Mouse (Mus musculus) liver, adult 2 months (tissue): ENCODE measurements around the gene Gm49392. TPM values are rescaled to one million over a fixed set of nuclear protein-coding genes. Genes with fewer than 3 reads are reported as not detected.

ENCODE experiments used
- DNase-seq: peaks from one replicate; pipeline ENCODE4 v3.0.0-alpha.2; 2011; ENCODE audit warnings: low read depth, low spot score; ENCODE audit errors: extremely low read depth
- H3K27ac ChIP-seq: fragments of 200-500 bp; replicated peaks from 2 replicates; pipeline ENCODE4 v1.5.1; 2012; ENCODE audit warnings: low read depth, mild to moderate bottlenecking, control low read depth, inconsistent platforms, low read length; ENCODE audit not compliant: insufficient read depth
- H3K27me3 ChIP-seq: fragments of 200-500 bp; 2 replicates; pipeline ENCODE4 v1.6.1; 2012; ENCODE audit warnings: mild to moderate bottlenecking, moderate library complexity, low read length, inconsistent platforms; ENCODE audit not compliant: control insufficient read depth, insufficient read depth
- H3K36me3 ChIP-seq: fragments of 200-500 bp; 2 replicates; pipeline ENCODE4 v1.6.1; 2012; ENCODE audit warnings: low read length, inconsistent platforms; ENCODE audit not compliant: control insufficient read depth, insufficient read depth
- H3K4me1 ChIP-seq: fragments of 200-500 bp; 2 replicates; pipeline ENCODE4 v1.6.1; 2011; ENCODE audit warnings: low read length; ENCODE audit not compliant: control insufficient read depth, insufficient read depth
- H3K4me3 ChIP-seq: fragments of 200-500 bp; 2 replicates; pipeline ENCODE4 v1.5.1; 2011; ENCODE audit warnings: low read depth, mild to moderate bottlenecking, control low read depth, low read length, moderate library complexity; ENCODE audit not compliant: insufficient read depth
- H3K79me2 ChIP-seq: fragments of 200-500 bp; 2 replicates; pipeline ENCODE4 v1.6.1; 2012; ENCODE audit warnings: inconsistent platforms, mild to moderate bottlenecking, low read length, moderate library complexity; ENCODE audit not compliant: control insufficient read depth, insufficient read depth
- H3K9ac ChIP-seq: fragments of 200-500 bp; 2 replicates; pipeline ENCODE4 v1.6.1; 2012; ENCODE audit warnings: low read depth, mild to moderate bottlenecking, control low read depth, inconsistent platforms, low read length
- CTCF ChIP-seq: fragments of 200-500 bp; IDR thresholded peaks from 2 replicates; pipeline ENCODE4 v1.5.1; 2011; ENCODE audit warnings: low read depth, low read length, control low read depth
- POLR2A ChIP-seq: fragments of 200-500 bp; IDR thresholded peaks from 2 replicates; pipeline ENCODE4 v1.6.1; 2011; ENCODE audit warnings: low read length, control low read depth; ENCODE audit not compliant: insufficient read depth; ENCODE audit errors: extremely low read depth
- WGBS: fragments of 180-500 bp; shearing (Covaris S2); methylation state at CpG from one replicate; pipeline ENCODE4 v1.1.7; 2018; 5-methylcytosine and 5-hydroxymethylcytosine counted together
- polyA plus RNA-seq: library from polyadenylated mRNA; depleted of rRNA; stranded (reverse); fragments of >200 nt; gene quantifications from 2 replicates; pipeline ENCODE4 v1.2.3, GENCODE M21; 2012
- total RNA-seq: library from RNA; depleted of rRNA; stranded (reverse); fragments of >200 nt; gene quantifications from 2 replicates; pipeline ENCODE4 v1.2.3, GENCODE M21; 2014

Gene Gm49392
- total and polyA plus RNA-seq, 2 experiments = not detected

GRCm38 (mm10) chr13:60839353-60839902, 57.3 kb downstream of the Gm49392 start:
- no peak overlapping the region for H3K27ac ChIP-seq
- DNase-seq = no peak
- TF ChIP-seq POLR2A = no peak
- no peak overlapping the region for H3K9ac ChIP-seq
- 79% methylated on average over 2 of the region's 2 CpGs for WGBS
- no peaks in the 10 kb centered on the region for H3K79me2 ChIP-seq
- H3K36me3 ChIP-seq = no peaks in the 10 kb centered on the region
- no peaks in the 10 kb centered on the region for H3K27me3 ChIP-seq
- H3K4me3 ChIP-seq = no peak overlapping the region
- H3K4me1 ChIP-seq = no peaks in the 10 kb centered on the region

GRCm38 (mm10) chr13:60826052-60826451, 70.6 kb downstream of the Gm49392 start:
- Histone ChIP-seq H3K27ac (no peak overlapping the region), H3K79me2 (no peaks in the 10 kb centered on the region), H3K4me3 (no peak overlapping the region), H3K36me3 (no peaks in the 10 kb centered on the region), H3K9ac (no peak overlapping the region), H3K27me3 (no peaks in the 10 kb centered on the region), H3K4me1 (no peaks in the 10 kb centered on the region)
- WGBS = 48% methylated on average over 3 of the region's 3 CpGs
- TF ChIP-seq POLR2A (no peak), CTCF (peak; percentile 47)
- DNase-seq = no peak

- H3K9ac ChIP-seq = no peak overlapping the region
- no peaks in the 10 kb centered on the region for H3K79me2 ChIP-seq
- WGBS = 64% methylated on average over 3 of the region's 3 CpGs
- no peak for TF ChIP-seq POLR2A
- no peak for TF ChIP-seq CTCF
- no peak overlapping the region for H3K27ac ChIP-seq
- no peaks in the 10 kb centered on the region for H3K36me3 ChIP-seq
- no peaks in the 10 kb centered on the region; the same call in 1 of the 2 replicates for H3K27me3 ChIP-seq
- no peak for DNase-seq
- no peaks in the 10 kb centered on the region for H3K4me1 ChIP-seq
- no peak overlapping the region for H3K4me3 ChIP-seq
Observed at GRCm38 (mm10) chr13:60820486-60821175, 76.1 kb downstream of the Gm49392 start.

GRCm38 (mm10) chr13:60819469-60819868, 77.2 kb downstream of the Gm49392 start:
- no peaks in the 10 kb centered on the region for H3K79me2 ChIP-seq
- no peaks in the 10 kb centered on the region for H3K36me3 ChIP-seq
- H3K27me3 ChIP-seq = no peaks in the 10 kb centered on the region; the same call in 1 of the 2 replicates
- WGBS = 5% methylated on average over 7 of the region's 7 CpGs
- no peak overlapping the region for H3K27ac ChIP-seq
- no peak overlapping the region for H3K4me3 ChIP-seq
- H3K4me1 ChIP-seq = no peaks in the 10 kb centered on the region
- no peak overlapping the region for H3K9ac ChIP-seq
- peak; percentile 8 for DNase-seq
- TF ChIP-seq CTCF (peak; percentile 55; the same call in 1 of the 2 replicates), POLR2A (no peak)

- H3K27ac ChIP-seq = no peak overlapping the region
- H3K36me3 ChIP-seq = no peaks in the 10 kb centered on the region
- no peak overlapping the region for H3K4me3 ChIP-seq
- TF ChIP-seq CTCF (no peak), POLR2A (no peak)
- no peaks in the 10 kb centered on the region for H3K79me2 ChIP-seq
- H3K27me3 ChIP-seq = no peaks in the 10 kb centered on the region; the same call in 1 of the 2 replicates
- no peak for DNase-seq
- no peak overlapping the region for H3K9ac ChIP-seq
- WGBS = 59% methylated on average over 1 of the region's 1 CpGs
- no peaks in the 10 kb centered on the region for H3K4me1 ChIP-seq
Observed at GRCm38 (mm10) chr13:60813722-60814121, 83.0 kb downstream of the Gm49392 start.

- WGBS = 61% methylated on average over 6 of the region's 6 CpGs
- no peaks in the 10 kb centered on the region for H3K79me2 ChIP-seq
- no peak overlapping the region for H3K27ac ChIP-seq
- H3K4me3 ChIP-seq = no peak overlapping the region
- TF ChIP-seq POLR2A (no peak), CTCF (no peak)
- H3K4me1 ChIP-seq = no peaks in the 10 kb centered on the region
- no peaks in the 10 kb centered on the region; the same call in 1 of the 2 replicates for H3K27me3 ChIP-seq
- no peak overlapping the region for H3K9ac ChIP-seq
- no peak for DNase-seq
- H3K36me3 ChIP-seq = no peaks in the 10 kb centered on the region
Observed at GRCm38 (mm10) chr13:60812768-60813167, 83.9 kb downstream of the Gm49392 start.
